Mouse (Mus musculus) heart, postnatal 0 days (tissue): Measurements from ENCODE around the gene Dennd4c. TPM values are rescaled to one million over a fixed set of nuclear protein-coding genes. Genes with fewer than 3 reads are reported as not detected.

ENCODE experiments used
- ATAC-seq: fragments of 200-750 bp; cut with Nextera tagmentation; 2 replicates; pipeline ENCODE4 v1.8.0; 2017; ENCODE audit warnings: low read depth, moderate number of reproducible peaks, moderate library complexity; ENCODE audit not compliant: insufficient read depth
- DNase-seq: peaks from one replicate; pipeline ENCODE4 v3.0.0-alpha.2; 2016; ENCODE audit warnings: low spot score
- H3K27ac ChIP-seq: fragments of 300-500 bp; sonication (generic); 2 replicates; pipeline ENCODE4 v1.5.1; 2014; ENCODE audit warnings: low read depth, mild to moderate bottlenecking
- H3K27me3 ChIP-seq: fragments of 300-500 bp; sonication (generic); 2 replicates; pipeline ENCODE4 v1.6.1; 2014; ENCODE audit warnings: low read length, mixed read lengths; ENCODE audit not compliant: control insufficient read depth, insufficient read depth
- H3K36me3 ChIP-seq: fragments of 300-500 bp; sonication (generic); replicated peaks from 2 replicates; pipeline ENCODE4 v1.6.1; 2014; ENCODE audit warnings: low read length, mixed read lengths; ENCODE audit not compliant: control insufficient read depth, insufficient read depth
- H3K4me1 ChIP-seq: fragments of 300-500 bp; sonication (generic); 2 replicates; pipeline ENCODE4 v1.6.1; 2014; ENCODE audit warnings: antibody characterized with exemption; ENCODE audit not compliant: control insufficient read depth, insufficient read depth
- H3K4me2 ChIP-seq: fragments of 300-500 bp; sonication (generic); 2 replicates; pipeline ENCODE4 v1.6.1; 2014; ENCODE audit warnings: low read depth, mild to moderate bottlenecking, low read length, moderate library complexity
- H3K4me3 ChIP-seq: fragments of 300-500 bp; sonication (generic); 2 replicates; pipeline ENCODE4 v1.5.1; 2014; ENCODE audit warnings: low read depth, low read length
- H3K9ac ChIP-seq: fragments of 300-500 bp; sonication (generic); replicated peaks from 2 replicates; pipeline ENCODE4 v1.6.1; 2014; ENCODE audit warnings: low read depth, low read length, mixed read lengths
- H3K9me3 ChIP-seq: fragments of 300-500 bp; sonication (generic); replicated peaks from 2 replicates; pipeline ENCODE4 v1.6.1; 2016; ENCODE audit warnings: low read length; ENCODE audit not compliant: control insufficient read depth
- CTCF ChIP-seq: IDR thresholded peaks from 2 replicates; pipeline ENCODE4 v1.5.1; 2016; ENCODE audit warnings: antibody characterized with exemption, control low read depth, low read depth
- EP300 ChIP-seq: IDR thresholded peaks from 2 replicates; pipeline ENCODE4 v1.6.1; 2016; ENCODE audit warnings: antibody characterized with exemption, low read depth
- WGBS: fragments of 180-500 bp; shearing (Covaris S2); extraction: QIAGEN DNeasy Blood & Tissue Kit; methylation state at CpG from one replicate; pipeline ENCODE4 v1.1.7; 2014; 5-methylcytosine and 5-hydroxymethylcytosine counted together
- polyA plus RNA-seq: library from polyadenylated mRNA; unstranded; fragments of >200 nt; fragmentation: Nextera tagmentation; extraction: Ambion mirVana; gene quantifications from 2 replicates; pipeline ENCODE4 v1.2.1, GENCODE M21; 2015
- total RNA-seq: library from RNA; depleted of rRNA; stranded (reverse); fragments of >200 nt; gene quantifications from 2 replicates; pipeline ENCODE4 v1.2.3, GENCODE M21; 2014; ENCODE audit warnings: low replicate concordance

The Dennd4c gene
- total and polyA plus RNA-seq, 2 experiments from 2014 or later = 3.4 to 28.6 TPM

DNA sequence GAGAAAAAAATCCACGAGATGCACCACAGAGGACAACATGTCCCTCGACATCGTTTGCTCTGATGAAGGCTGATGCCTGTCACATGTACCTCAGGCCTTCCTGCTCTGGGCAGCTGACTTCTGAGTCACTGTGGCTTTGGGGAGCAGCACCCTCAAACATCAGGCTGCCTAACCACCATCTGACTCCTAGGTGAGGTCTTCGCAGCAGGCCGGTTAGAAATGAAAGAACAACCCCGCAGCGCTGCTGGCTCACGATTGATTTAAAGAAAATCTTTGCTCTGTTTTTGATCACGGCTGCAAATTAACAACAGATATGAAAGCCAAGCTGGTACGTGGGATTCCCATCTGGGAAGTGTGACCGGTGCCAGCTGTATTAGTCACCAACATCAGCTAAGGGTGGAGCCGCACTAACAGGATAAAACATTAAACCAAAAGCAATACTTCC lies 35.6 kb upstream of the Dennd4c start:
- Histone ChIP-seq H3K4me1 (0 out of 2 replicates have a peak, but pooled peaks cover 8% of the 10 kb centered on the region), H3K4me2 (0 out of 2 replicates have a peak overlapping the region, but pooled peaks have one; percentile 25), H3K36me3 (no peaks in the 10 kb centered on the region), H3K27me3 (no peaks in the 10 kb centered on the region), H3K9me3 (no peaks in the 10 kb centered on the region), H3K9ac (0 out of 2 replicates have a peak overlapping the region, but pooled peaks have one; percentile 20), H3K27ac (peak overlapping the region; percentile 67; the same call in 1 of the 2 replicates), H3K4me3 (no peak overlapping the region)
- no peak for DNase-seq
- WGBS = 71% methylated on average over 12 of the region's 12 CpGs
- no peak for TF ChIP-seq CTCF
- TF ChIP-seq EP300 = no peak
- no peak for ATAC-seq

DNA sequence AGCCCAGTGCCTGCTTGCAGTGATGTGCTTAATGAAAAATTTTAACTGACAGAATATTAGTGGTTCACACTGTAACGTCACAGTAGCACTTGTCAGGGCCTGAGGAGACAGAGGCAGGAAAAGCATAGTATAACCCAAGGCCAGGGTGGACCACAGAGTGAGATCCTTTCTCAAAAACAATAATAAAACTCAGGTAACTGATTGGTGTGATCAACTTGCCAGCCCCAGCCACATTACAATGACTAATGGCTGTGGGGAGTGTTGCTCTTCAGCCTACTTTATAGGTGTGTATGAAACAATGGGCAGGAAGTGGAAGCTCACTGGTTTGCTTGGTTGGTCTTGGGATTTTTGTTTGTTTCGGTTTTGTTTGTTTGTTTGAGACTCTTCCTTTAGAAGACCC lies 34.8 kb upstream of the Dennd4c start:
- no peak for TF ChIP-seq CTCF
- no peaks in the 10 kb centered on the region for H3K36me3 ChIP-seq
- H3K4me3 ChIP-seq = no peak overlapping the region
- DNase-seq (no peak), ATAC-seq (no peak)
- H3K9me3 ChIP-seq = no peaks in the 10 kb centered on the region
- H3K4me1 ChIP-seq = 0 out of 2 replicates have a peak, but pooled peaks cover 8% of the 10 kb centered on the region
- no peak overlapping the region for H3K4me2 ChIP-seq
- peak overlapping the region; percentile 67; the same call in 1 of the 2 replicates for H3K27ac ChIP-seq
- H3K27me3 ChIP-seq = no peaks in the 10 kb centered on the region
- WGBS = 68% methylated on average over 2 of the region's 2 CpGs
- no peak overlapping the region for H3K9ac ChIP-seq

DNA sequence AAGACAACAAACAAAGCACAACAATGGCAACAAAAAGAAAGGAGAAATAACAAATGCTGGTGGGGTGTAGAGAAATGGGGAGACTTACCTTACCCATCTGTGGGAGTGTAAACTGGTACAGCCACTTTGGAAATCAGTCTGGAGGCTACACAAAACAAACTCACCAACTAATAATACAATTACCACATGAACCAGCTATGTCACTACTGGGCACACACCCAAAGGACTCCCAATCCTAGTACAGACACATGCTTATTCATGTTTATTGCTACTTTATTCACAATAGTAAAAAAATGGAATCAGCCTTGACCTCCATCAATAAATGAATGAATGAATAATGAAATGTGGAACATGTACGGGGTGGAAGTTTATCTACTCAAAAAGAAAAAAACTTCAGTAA lies 33.0 kb upstream of the Dennd4c start:
- no peaks in the 10 kb centered on the region for H3K36me3 ChIP-seq
- 81% methylated on average over 1 of the region's 1 CpGs for WGBS
- no peak overlapping the region for H3K9ac ChIP-seq
- H3K9me3 ChIP-seq = no peaks in the 10 kb centered on the region
- H3K27ac ChIP-seq = no peak overlapping the region
- H3K4me1 ChIP-seq = 0 out of 2 replicates have a peak, but pooled peaks cover 8% of the 10 kb centered on the region
- DNase-seq (no peak), ATAC-seq (no peak)
- no peak overlapping the region for H3K4me3 ChIP-seq
- H3K4me2 ChIP-seq = no peak overlapping the region
- no peaks in the 10 kb centered on the region for H3K27me3 ChIP-seq
- no peak for TF ChIP-seq CTCF
- no peak for TF ChIP-seq EP300

DNA sequence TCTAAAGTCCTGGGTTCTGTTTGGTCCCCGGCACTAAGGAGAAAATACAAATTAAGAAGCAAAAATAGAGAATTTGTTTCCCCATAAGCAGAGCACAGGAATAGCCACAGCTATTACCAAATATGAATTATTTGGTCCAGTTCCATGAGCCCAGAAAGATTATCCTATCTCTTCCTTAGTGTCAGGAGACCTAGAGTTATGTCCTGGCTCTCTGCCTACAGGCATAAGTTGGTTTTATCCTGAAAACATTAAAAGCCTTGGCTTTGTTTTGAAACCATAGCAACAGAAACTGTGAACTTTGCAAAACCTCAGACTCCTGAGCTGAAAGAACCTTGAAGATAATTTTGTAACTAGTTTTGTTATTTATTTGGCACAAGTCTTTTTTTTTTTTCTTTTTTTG lies 31.2 kb upstream of the Dennd4c start:
- Histone ChIP-seq H3K4me2 (no peak overlapping the region), H3K4me1 (0 out of 2 replicates have a peak, but pooled peaks cover 8% of the 10 kb centered on the region), H3K27ac (no peak overlapping the region), H3K9ac (no peak overlapping the region), H3K4me3 (no peak overlapping the region), H3K36me3 (no peaks in the 10 kb centered on the region), H3K27me3 (no peaks in the 10 kb centered on the region), H3K9me3 (no peaks in the 10 kb centered on the region)
- TF ChIP-seq EP300 = no peak
- no peak for TF ChIP-seq CTCF
- 37% methylated on average over 1 of the region's 1 CpGs for WGBS
- DNase-seq (peak; percentile 55), ATAC-seq (no peak)

DNA sequence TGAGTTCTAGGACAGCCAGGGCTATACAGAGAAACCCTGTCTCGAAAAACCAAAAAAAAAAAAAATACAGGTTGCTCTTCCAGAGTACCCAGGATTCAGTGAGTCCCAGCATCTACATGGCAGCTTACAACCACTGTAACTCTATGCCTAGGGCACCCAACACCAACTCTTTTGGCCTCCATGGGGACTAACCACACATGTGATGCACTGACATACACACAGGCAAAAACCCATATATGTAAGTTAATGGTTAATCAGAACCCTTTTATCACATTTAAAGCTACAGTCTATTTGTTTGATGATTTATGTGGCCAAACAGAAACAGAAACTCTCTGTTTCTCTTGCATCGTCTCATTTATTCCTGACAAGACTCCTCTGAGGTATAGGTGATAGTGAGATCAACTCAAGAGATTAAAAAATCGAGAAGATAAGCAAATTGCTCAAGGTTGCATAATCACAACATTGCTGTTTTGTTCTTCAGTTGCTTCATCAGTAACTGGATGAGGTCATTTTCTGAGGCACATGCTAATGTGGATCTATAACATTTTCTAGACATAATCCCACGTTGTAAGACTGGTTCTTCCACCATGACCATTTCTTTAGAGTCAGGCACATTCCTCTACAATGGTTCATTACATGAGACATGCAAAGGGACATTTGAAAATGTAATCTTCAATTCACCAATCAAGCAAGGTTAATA lies 29.3 kb upstream of the Dennd4c start:
- Histone ChIP-seq H3K9ac (no peak overlapping the region), H3K4me3 (no peak overlapping the region), H3K27me3 (no peaks in the 10 kb centered on the region), H3K9me3 (no peaks in the 10 kb centered on the region), H3K4me2 (no peak overlapping the region), H3K36me3 (no peaks in the 10 kb centered on the region), H3K4me1 (0 out of 2 replicates have a peak, but pooled peaks cover 8% of the 10 kb centered on the region), H3K27ac (no peak overlapping the region)
- WGBS = 62% methylated on average over 4 of the region's 4 CpGs
- no peak for TF ChIP-seq CTCF
- no peak for TF ChIP-seq EP300
- ATAC-seq = no peak
- DNase-seq = no peak
